Mouse (Mus musculus): Measurements from ENCODE around the gene Ypel2.
A peak's percentile ranks its signal among the peaks of the same experiment; 100 is the strongest.
"Not testable (repeated sequence)": the region's sequence is repeated elsewhere in the genome, so short reads cannot be mapped to it uniquely, and the experiment has no call there.

The Ypel2 gene

DNA sequence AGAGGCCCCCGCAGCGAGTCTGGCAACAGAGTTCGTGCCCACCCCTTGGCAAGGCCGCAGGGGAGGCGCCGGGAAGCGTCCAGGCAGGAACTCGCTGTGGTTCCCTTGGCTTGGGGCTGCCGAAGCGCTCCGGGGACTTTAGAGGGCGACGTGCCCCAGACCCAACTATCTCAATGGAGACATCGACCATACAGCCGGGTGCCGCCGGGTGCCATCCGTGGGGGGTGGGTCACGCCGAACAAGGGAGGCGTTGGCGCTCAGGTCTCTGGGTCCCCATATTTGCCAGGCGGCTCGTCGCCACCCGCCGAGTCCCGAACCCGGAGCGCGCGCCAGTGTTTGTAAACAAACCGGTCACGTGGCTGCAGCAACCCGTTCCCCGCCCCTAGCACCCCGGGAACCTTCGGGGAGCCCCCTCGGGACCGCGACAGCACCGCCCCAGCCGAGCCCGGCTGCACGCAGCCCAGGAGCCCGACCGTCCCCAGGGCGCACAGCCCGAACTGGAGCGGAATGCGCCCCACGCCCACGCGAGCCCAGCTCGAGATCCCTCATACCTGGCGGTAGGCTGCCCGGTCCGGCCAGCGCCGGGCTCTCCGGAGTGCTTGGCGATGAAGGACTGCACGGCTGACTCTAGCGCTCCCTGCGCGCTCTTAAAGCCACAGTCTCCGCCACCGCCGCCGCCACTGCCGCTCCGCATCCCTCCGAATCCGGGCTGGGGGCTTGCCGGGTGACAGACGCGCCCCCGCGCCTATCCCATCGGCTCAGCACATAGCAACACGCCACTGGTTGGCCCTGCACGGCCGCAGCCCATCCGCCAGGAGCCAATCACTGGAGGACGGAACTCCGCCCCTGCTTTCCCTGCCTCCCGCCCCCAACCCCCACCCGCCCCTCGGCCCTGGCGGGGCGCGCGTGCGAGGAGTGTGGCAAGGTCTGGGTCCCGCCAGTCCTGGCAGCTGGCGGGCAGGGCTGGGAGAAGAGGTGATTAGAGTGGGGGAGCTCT is at the start of gene Ypel2:
Gene Ypel2 (minus strand): TSS at position 667 of the 997 bp plus-strand sequence.
- DNase-seq (ENCODE audit: low spot score), result peak; percentile 98

- no peak for DNase-seq (ENCODE audit: low spot score)
These were observed 49.5 kb upstream of the Ypel2 start for GRCm38 (mm10) chr11:87043052-87043451.

DNA sequence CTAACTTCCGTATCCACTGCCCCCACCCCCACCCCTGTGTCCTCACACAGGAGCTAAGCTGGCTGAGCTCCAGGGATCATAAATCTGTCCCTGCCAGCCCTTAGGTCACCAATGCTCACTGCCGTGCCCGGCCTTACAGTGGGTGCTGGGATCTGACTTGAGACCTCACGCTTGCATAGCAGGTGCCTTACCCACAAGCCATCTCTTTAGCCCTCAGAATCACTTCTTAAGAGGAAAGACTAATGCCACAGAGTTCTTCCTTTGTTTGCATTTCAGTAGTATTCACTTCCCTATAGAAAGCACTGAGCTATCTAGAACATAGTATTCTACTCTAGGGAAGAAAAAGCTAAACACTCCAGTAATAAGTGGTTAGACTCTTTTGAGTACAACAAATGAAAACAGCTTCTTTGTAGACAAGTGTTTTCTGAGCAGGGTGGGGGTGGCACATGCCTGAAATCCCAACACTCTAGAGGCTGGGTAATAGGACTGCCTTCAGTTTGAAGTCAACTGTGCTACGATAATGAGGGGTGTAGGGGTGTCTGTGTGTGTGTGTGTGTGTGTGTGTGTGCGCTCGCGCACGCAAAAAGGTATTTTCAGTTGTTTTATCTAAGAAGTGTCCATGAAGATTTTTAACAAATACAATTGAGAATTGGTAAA is 45.9 kb upstream of the Ypel2 start:
- DNase-seq (ENCODE audit: low spot score), result peak; percentile 7

GRCm38 (mm10) chr11:87036180-87036579 is 42.7 kb upstream of the Ypel2 start:
- no peak for DNase-seq (ENCODE audit: low spot score)

DNA sequence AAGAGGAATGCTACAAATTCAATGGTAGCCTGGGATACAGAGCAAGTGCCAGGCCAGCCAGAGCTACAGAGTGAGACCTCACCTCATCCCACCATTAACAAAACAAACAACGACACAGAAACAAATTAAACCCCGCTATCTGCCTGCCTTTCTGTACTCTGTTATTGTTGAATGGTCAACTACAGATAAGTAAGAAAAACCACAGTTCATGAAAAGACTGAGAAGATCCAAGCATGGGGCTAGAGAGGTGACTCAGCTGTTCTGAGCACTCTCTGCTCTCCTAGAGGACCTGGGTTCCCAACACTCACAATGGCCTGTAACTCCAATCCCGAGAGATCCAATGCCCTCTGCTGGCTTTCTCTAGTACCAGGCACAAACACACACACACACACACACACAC is 34.7 kb upstream of the Ypel2 start:
- no peak for DNase-seq (ENCODE audit: low spot score)

GRCm38 (mm10) chr11:87026096-87026875 is 32.8 kb upstream of the Ypel2 start:
- no peak for DNase-seq (ENCODE audit: low spot score)

- no peak for DNase-seq (ENCODE audit: low spot score)
These were observed 31.8 kb upstream of the Ypel2 start for GRCm38 (mm10) chr11:87025351-87025750.

DNA sequence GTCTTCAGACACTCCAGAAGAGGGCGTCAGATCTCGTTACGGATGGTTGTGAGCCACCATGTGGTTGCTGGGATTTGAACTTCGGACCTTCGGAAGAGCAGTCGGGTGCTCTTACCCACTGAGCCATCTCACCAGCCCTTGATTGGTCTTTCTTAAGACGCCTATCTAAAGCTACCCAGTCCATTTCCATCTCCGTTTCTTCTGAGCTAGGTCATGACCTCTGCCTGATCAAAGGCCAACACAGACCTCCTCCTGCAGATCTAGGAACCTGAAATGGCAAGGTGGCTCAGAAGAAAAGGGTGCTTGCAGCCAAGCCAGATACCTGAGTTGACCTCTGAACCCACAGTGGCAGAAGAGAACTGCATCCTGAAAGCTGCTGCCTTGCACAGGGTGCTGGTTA is 29.7 kb upstream of the Ypel2 start:
- not testable (repeated sequence) for DNase-seq (ENCODE audit: low spot score)

- no peak for DNase-seq (ENCODE audit: low spot score)
These were observed 29.3 kb upstream of the Ypel2 start for GRCm38 (mm10) chr11:87022765-87023164.

DNA sequence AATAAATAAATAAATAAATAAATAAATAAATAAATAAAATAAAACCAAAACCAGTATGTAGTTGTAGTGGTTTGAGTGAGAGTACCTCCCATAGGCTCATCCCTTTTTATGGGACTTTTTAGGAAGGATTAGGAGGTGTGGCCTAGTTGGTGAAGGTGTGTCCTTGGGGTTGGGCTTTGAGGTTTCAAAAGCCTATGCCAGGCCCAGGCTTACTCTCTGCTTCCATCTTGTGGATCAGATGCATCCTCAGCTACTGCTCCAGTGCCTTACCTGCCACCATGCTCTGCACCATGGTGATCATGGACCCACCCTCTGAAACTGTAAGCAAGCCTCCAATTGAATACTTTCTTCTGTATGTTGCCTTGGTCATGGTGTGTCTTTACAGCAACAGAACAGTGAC is 28.0 kb upstream of the Ypel2 start:
- no peak for DNase-seq (ENCODE audit: low spot score)

- no peak for DNase-seq (ENCODE audit: low spot score)
These were observed 26.9 kb upstream of the Ypel2 start for GRCm38 (mm10) chr11:87020449-87020848.

GRCm38 (mm10) chr11:87019431-87019830 is 25.9 kb upstream of the Ypel2 start:
- DNase-seq (ENCODE audit: low spot score), result no peak

GRCm38 (mm10) chr11:87018081-87018480 is 24.6 kb upstream of the Ypel2 start:
- DNase-seq (ENCODE audit: low spot score), result no peak

- no peak for DNase-seq (ENCODE audit: low spot score)
These were observed 22.2 kb upstream of the Ypel2 start for GRCm38 (mm10) chr11:87015691-87016090.

GRCm38 (mm10) chr11:87010476-87010875 is 17.0 kb upstream of the Ypel2 start:
- peak; percentile 32 for DNase-seq (ENCODE audit: low spot score)

GRCm38 (mm10) chr11:87007371-87007770 is 13.9 kb upstream of the Ypel2 start:
- DNase-seq (ENCODE audit: low spot score), result no peak

GRCm38 (mm10) chr11:87004960-87005755 is 11.7 kb upstream of the Ypel2 start:
- no peak for DNase-seq (ENCODE audit: low spot score)

DNA sequence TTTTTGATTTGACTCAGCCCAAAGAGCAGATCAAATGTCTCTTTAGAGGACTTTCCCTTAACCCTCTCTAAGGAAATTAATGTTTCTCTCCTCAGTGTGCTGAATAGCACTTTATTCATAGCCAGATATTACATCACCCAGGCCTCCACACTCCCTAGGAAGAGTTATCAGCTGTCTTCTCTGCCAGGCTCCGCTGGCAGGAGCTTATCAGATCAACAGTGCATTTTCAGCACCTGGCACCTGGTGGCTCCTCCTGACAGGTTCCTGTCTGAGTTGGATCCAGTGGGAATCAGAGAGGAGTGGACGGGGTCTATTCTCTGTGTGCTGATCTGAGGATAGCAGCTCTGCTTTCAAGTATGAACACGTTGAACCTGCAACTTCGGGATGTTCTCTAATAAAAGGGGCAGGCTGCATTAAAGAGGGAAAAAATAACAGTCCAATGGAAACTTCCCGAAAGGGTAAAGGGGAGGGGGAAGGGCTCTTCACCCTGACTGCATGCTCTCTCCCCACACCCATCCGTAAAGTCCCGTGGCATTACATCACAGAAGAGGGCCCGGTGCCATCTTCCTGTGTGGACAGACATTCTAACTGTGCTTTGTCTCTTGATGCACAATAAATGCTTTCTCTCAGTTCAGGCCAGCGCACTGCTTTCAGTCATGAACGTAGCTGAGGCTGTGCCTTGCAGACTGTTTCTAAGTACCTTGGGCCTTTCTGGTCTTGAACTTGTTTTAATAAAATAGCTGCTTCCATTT is 8.7 kb upstream of the Ypel2 start:
- no peak for DNase-seq (ENCODE audit: low spot score)

GRCm38 (mm10) chr11:87001217-87001616 is 7.7 kb upstream of the Ypel2 start:
- DNase-seq (ENCODE audit: low spot score), result no peak

DNA sequence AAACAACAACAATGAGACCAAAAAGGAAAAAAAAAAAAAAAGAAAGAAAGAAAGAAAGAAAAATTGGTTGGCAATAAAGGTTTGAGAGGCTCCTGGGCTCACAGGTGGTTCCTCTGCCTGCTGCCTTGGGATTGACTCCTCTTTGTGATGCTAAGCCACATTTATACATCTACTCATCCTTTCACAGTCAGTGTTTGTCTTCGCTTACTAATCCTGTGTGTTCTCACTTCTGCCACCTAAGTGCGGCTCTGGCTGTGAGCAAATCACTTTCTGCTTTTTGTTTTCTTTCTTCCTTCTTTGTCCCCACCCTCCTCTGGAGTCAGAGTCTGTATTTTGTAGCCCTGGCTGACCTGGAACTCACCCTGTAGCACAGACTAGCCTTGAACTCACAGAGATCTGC is 2.8 kb upstream of the Ypel2 start:
- no peak for DNase-seq (ENCODE audit: low spot score)

All from ovary, postnatal 36 days (tissue).